Mouse (Mus musculus) adipose tissue, adult 10 weeks (tissue): ENCODE results near the gene Ifngr1. TPM values are rescaled to one million over a fixed set of nuclear protein-coding genes. Genes with fewer than 3 reads are reported as not detected.

Experiments
- polyA plus RNA-seq: library from polyadenylated mRNA; stranded (reverse); fragments of 350-450 nt; fragmentation: Illumina TruSeq; extraction: RNeasy Lipid Tissue Mini Kit (QIAGEN cat#74804); gene quantifications from one replicate; pipeline ENCODE4 v1.2.3, GENCODE M21; 2014; ENCODE audit warnings: low read depth, low replicate concordance

The Ifngr1 gene
- 154 TPM for polyA plus RNA-seq

DNA sequence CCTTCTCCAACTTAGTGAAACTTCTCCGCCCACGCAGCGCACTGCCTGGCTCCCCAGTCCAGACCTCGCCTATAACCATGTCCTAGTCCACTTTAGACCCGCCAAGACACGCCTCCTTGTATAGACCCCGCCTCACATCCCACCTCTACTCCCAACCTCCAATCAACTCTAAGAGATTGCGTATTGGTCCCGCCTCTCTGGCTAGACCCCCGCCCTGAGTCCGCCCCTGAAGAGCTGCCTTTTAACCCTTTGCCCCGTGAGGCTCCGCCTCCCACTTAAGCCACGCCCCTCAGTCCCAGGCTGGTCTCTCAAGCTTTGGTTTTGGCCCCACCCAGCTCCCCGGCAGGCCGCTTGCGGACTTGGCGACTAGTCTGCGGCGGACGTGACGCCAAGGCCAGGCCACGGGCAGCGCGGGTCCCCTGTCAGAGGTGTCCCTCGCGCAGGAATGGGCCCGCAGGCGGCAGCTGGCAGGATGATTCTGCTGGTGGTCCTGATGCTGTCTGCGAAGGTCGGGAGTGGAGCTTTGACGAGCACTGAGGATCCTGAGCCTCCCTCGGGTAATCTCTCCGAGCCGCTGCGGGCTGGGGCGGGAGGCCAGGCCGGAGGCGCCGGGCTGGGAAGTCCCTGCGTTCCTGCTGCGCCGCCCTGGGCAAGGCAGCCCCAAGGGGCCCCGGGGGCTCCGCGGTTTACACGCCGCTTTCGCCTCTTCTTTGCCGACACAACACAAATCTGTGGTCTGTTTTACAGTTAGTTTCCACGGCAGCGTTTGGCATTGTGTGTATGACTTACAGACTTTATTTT is at the start of gene Ifngr1:
Gene Ifngr1 (plus strand): TSS at position 309 of the 801 bp plus-strand sequence.

DNA sequence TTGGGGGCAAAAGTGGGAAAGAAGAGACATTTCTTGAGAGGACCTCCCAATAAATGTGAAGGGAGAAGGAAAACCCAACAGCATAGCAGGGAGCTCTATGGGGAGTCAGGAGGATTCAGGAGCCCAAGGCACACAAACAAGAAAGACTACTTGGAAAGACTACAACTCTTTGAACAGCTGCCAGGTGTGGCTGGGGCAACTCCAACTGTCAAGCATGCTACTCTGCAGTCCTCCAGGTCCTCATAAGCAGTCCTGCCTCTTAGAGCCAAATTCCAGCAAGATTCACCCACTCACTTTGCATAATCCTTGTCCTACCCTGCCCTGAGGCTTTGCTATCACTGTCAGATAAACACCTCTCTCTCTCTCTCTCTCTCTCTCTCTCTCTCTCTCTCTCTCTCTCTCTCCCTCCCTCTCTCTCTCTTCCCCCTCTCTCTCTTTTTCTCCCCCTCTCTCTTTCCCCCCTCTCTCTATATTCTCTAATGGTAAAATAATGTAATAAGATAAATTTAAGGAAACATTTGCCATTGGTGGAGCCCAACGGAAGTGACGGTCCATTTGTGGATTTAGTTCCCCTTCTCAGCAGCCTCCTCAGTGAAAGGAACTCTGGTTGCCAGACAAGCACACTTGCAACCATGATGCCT is 29.8 kb downstream of the Ifngr1 start, which contains the start of gene Il22ra2:
Gene Il22ra2 (plus strand): TSS at position 591 of the 641 bp plus-strand sequence.

Other genes starting within 250 kb of the Ifngr1 start
- not detected for gene Olig3, start 235.4 kb upstream of the Ifngr1 start, polyA plus RNA-seq
- gene Il22ra2, start 30.0 kb downstream of the Ifngr1 start, polyA plus RNA-seq = 2.9 TPM
- not detected for gene Il20ra, start 120.6 kb downstream of the Ifngr1 start, polyA plus RNA-seq